Mouse (Mus musculus): ENCODE data around the gene Lars2. TPM values are rescaled to one million over a fixed set of nuclear protein-coding genes. Genes with fewer than 3 reads are reported as not detected.
A peak's percentile ranks its signal among the peaks of the same experiment; 100 is the strongest.

Lars2 gene
- polyA plus RNA-seq, 1 experiment from 2014 or later, result 894 TPM

- Histone ChIP-seq H3K4me1 (peaks cover 49% of the 10 kb centered on the region), H3K9me3 (replicated peaks) (no peaks in the 10 kb centered on the region), H3K27me3 (no peaks in the 10 kb centered on the region), H3K4me2 (replicated peaks) (peak overlapping the region; percentile 89), H3K27ac (replicated peaks) (peak overlapping the region; percentile 84), H3K4me3 (replicated peaks) (peak overlapping the region; percentile 62), H3K36me3 (peaks cover 4% of the 10 kb centered on the region), H3K9ac (peak overlapping the region; percentile 70)
- ATAC-seq (ENCODE audit: insufficient number of reproducible peaks, low FRiP score, low TSS enrichment, low read depth), result no peak
- 12% methylated on average over 17 of the region's 17 CpGs for WGBS
Measured at GRCm38 (mm10) chr9:123479196-123479669, 112.5 kb downstream of the Lars2 start.

DNA sequence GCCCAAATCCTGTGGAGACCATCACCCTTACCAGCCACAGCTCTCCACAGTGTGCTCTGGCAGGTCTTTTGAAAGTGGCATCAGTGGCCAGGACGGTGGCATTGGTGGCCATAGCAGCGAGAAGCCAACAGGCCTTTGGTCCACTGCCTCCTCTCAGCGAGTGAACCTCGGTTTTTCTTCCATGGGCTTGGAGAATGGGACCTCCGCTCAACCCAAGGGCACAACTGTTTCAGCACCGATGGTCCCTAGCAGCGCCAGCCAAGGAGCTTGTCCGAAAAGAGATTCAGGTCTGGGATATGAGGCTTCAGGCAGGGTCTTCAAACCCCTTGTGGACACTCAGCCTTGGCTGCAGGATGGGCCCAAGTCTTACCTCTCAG lies 113.1 kb downstream of the Lars2 start:
- Histone ChIP-seq H3K4me1 (peaks cover 49% of the 10 kb centered on the region), H3K4me3 (replicated peaks) (peak overlapping the region; percentile 62), H3K4me2 (replicated peaks) (peak overlapping the region; percentile 89), H3K36me3 (peaks cover 4% of the 10 kb centered on the region), H3K9ac (peak overlapping the region; percentile 70; the same call in 1 of the 2 replicates), H3K27ac (replicated peaks) (no peak overlapping the region), H3K27me3 (no peaks in the 10 kb centered on the region), H3K9me3 (replicated peaks) (no peaks in the 10 kb centered on the region)
- ATAC-seq (ENCODE audit: insufficient number of reproducible peaks, low FRiP score, low TSS enrichment, low read depth), result no peak
- 83% methylated on average over 8 of the region's 8 CpGs for WGBS

DNA sequence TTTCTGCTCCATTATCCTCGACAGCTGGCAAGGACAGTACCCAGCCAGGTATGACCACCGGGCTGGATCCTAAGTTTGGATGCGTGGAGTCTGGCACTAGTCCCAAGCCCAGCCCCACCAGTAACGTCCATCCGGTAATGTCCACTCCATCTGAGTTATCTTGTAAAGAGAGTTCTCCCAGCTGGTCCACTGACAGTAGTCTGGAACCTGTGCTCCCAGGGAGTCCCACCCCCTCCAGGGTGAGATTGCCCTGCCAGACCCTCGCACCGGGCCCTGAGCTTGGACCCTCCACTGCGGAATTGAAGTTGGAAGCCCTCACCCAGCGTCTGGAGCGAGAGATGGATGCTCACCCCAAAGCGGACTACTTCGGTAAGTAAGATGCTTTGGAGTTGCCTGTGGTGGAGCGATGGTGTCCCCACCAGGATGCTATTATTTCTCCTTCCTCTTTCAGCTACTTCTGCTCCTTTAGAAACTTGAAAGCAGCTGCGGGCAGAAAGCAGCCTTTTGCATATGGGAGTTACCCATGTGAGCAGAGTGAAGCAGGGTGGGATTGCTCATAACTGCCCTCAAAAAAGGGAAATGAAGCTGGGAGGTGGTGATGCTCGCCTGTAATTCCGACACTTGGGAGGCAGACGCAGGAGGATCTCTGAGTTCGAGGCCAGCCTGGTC lies 113.7 kb downstream of the Lars2 start:
- Histone ChIP-seq H3K4me2 (replicated peaks) (peak overlapping the region; percentile 89), H3K9me3 (replicated peaks) (no peaks in the 10 kb centered on the region), H3K4me1 (peaks cover 49% of the 10 kb centered on the region), H3K27ac (replicated peaks) (no peak overlapping the region), H3K9ac (no peak overlapping the region), H3K36me3 (peaks cover 4% of the 10 kb centered on the region), H3K4me3 (replicated peaks) (peak overlapping the region; percentile 62), H3K27me3 (no peaks in the 10 kb centered on the region)
- WGBS, result 69% methylated on average over 18 of the region's 18 CpGs
- ATAC-seq (ENCODE audit: insufficient number of reproducible peaks, low FRiP score, low TSS enrichment, low read depth), result no peak

- Histone ChIP-seq H3K9ac (no peak overlapping the region), H3K4me1 (peaks cover 49% of the 10 kb centered on the region), H3K9me3 (replicated peaks) (no peaks in the 10 kb centered on the region), H3K36me3 (peaks cover 4% of the 10 kb centered on the region), H3K27me3 (no peaks in the 10 kb centered on the region), H3K4me3 (replicated peaks) (peak overlapping the region; percentile 62), H3K4me2 (replicated peaks) (peak overlapping the region; percentile 89), H3K27ac (replicated peaks) (no peak overlapping the region)
- no peak for ATAC-seq (ENCODE audit: insufficient number of reproducible peaks, low FRiP score, low TSS enrichment, low read depth)
- WGBS, result 53% methylated on average over 7 of the region's 7 CpGs
Measured at GRCm38 (mm10) chr9:123481136-123481535, 114.4 kb downstream of the Lars2 start.

GRCm38 (mm10) chr9:123483598-123483997 lies 116.9 kb downstream of the Lars2 start:
- WGBS, result 89% methylated on average over 1 of the region's 1 CpGs
- peak overlapping the region; percentile 24; the same call in 1 of the 2 replicates for H3K4me2 ChIP-seq (replicated peaks)
- no peaks in the 10 kb centered on the region for H3K9me3 ChIP-seq (replicated peaks)
- peaks cover 58% of the 10 kb centered on the region for H3K4me1 ChIP-seq
- ATAC-seq (ENCODE audit: insufficient number of reproducible peaks, low FRiP score, low TSS enrichment, low read depth), result no peak
- peaks cover 9% of the 10 kb centered on the region for H3K36me3 ChIP-seq
- no peaks in the 10 kb centered on the region for H3K27me3 ChIP-seq
- H3K9ac ChIP-seq, result no peak overlapping the region
- H3K27ac ChIP-seq (replicated peaks), result no peak overlapping the region
- no peak overlapping the region for H3K4me3 ChIP-seq (replicated peaks)

DNA sequence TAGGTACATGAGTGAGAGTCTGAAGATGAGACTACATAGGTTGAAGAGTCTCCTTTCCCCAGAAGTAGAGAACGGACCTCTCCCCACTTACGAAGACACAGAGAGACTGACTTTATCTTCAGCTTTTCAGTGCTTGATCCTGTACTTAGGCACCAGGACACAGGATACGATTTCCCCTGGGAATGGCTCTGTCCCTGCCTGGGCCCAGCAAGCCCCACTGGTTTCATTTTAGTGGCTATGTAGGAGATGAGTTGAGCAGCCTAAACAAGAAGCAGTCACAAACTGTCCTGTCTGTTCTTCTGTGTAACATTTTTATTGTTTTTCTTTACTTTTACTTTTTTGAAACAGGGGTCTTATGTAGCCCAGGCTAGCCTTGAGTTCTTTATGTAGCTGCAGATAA lies 118.1 kb downstream of the Lars2 start:
- 87% methylated on average over 3 of the region's 3 CpGs for WGBS
- Histone ChIP-seq H3K9me3 (replicated peaks) (no peaks in the 10 kb centered on the region), H3K9ac (no peak overlapping the region), H3K4me2 (replicated peaks) (no peak overlapping the region), H3K4me3 (replicated peaks) (no peak overlapping the region), H3K4me1 (peaks cover 61% of the 10 kb centered on the region), H3K27me3 (no peaks in the 10 kb centered on the region), H3K36me3 (peaks cover 10% of the 10 kb centered on the region), H3K27ac (replicated peaks) (no peak overlapping the region)
- no peak for ATAC-seq (ENCODE audit: insufficient number of reproducible peaks, low FRiP score, low TSS enrichment, low read depth)

- H3K4me1 ChIP-seq, result peaks cover 61% of the 10 kb centered on the region
- H3K4me2 ChIP-seq (replicated peaks), result no peak overlapping the region
- no peak overlapping the region for H3K4me3 ChIP-seq (replicated peaks)
- no peaks in the 10 kb centered on the region for H3K27me3 ChIP-seq
- H3K9me3 ChIP-seq (replicated peaks), result no peaks in the 10 kb centered on the region
- no peak overlapping the region for H3K9ac ChIP-seq
- no peak for ATAC-seq (ENCODE audit: insufficient number of reproducible peaks, low FRiP score, low TSS enrichment, low read depth)
- 86% methylated on average over 4 of the region's 4 CpGs for WGBS
- H3K36me3 ChIP-seq, result peaks cover 10% of the 10 kb centered on the region
- H3K27ac ChIP-seq (replicated peaks), result no peak overlapping the region
Measured at GRCm38 (mm10) chr9:123485561-123485960, 118.8 kb downstream of the Lars2 start.

DNA sequence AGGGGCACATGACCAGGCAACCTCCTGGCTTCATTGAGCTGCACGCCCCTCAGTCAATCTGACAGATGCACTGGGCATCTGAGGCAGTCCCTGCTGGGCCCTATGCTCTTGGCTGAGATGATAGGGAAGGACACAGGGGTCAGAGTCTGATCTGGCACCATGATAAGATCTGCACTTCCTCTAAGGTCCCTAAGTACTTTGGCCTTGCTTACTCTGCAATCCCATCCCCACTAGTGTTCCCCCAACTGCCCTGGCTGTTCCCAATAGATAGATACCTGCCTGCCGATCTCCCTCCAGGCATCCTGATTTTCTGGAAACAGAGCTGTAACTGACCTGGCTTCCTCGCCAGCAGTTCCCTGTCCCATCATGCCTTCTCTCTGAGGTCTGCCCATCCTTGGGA lies 119.9 kb downstream of the Lars2 start:
- Histone ChIP-seq H3K4me1 (peaks cover 60% of the 10 kb centered on the region), H3K9ac (no peak overlapping the region), H3K27ac (replicated peaks) (no peak overlapping the region; the same call in 1 of the 2 replicates), H3K4me2 (replicated peaks) (no peak overlapping the region), H3K27me3 (no peaks in the 10 kb centered on the region), H3K9me3 (replicated peaks) (no peaks in the 10 kb centered on the region), H3K4me3 (replicated peaks) (no peak overlapping the region), H3K36me3 (peaks cover 10% of the 10 kb centered on the region)
- 62% methylated on average over 3 of the region's 3 CpGs for WGBS
- ATAC-seq (ENCODE audit: insufficient number of reproducible peaks, low FRiP score, low TSS enrichment, low read depth), result no peak

GRCm38 (mm10) chr9:123489073-123489472 lies 122.3 kb downstream of the Lars2 start:
- H3K9me3 ChIP-seq (replicated peaks), result no peaks in the 10 kb centered on the region
- H3K9ac ChIP-seq, result no peak overlapping the region
- WGBS, result 62% methylated on average over 2 of the region's 2 CpGs
- H3K27me3 ChIP-seq, result no peaks in the 10 kb centered on the region
- H3K4me3 ChIP-seq (replicated peaks), result no peak overlapping the region
- H3K4me1 ChIP-seq, result peaks cover 52% of the 10 kb centered on the region
- ATAC-seq (ENCODE audit: insufficient number of reproducible peaks, low FRiP score, low TSS enrichment, low read depth), result no peak
- H3K27ac ChIP-seq (replicated peaks), result 0 out of 2 replicates have a peak overlapping the region, but pooled peaks have one; percentile 12
- H3K36me3 ChIP-seq, result 0 out of 2 replicates have a peak, but pooled peaks cover 5% of the 10 kb centered on the region
- no peak overlapping the region for H3K4me2 ChIP-seq (replicated peaks)

GRCm38 (mm10) chr9:123489727-123490343 lies 123.1 kb downstream of the Lars2 start:
- ATAC-seq (ENCODE audit: insufficient number of reproducible peaks, low FRiP score, low TSS enrichment, low read depth), result no peak
- 53% methylated on average over 9 of the region's 9 CpGs for WGBS

GRCm38 (mm10) chr9:123490930-123491329 lies 124.2 kb downstream of the Lars2 start:
- Histone ChIP-seq H3K27ac (replicated peaks) (peak overlapping the region; percentile 55; the same call in 1 of the 2 replicates), H3K4me2 (replicated peaks) (no peak overlapping the region), H3K27me3 (no peaks in the 10 kb centered on the region), H3K4me3 (replicated peaks) (no peak overlapping the region), H3K4me1 (peaks cover 59% of the 10 kb centered on the region), H3K9ac (no peak overlapping the region), H3K9me3 (replicated peaks) (no peaks in the 10 kb centered on the region), H3K36me3 (0 out of 2 replicates have a peak, but pooled peaks cover 5% of the 10 kb centered on the region)
- ATAC-seq (ENCODE audit: insufficient number of reproducible peaks, low FRiP score, low TSS enrichment, low read depth), result 0 out of 2 replicates have a peak, but pooled peaks have one; percentile 53
- WGBS, result 36% methylated on average over 5 of the region's 5 CpGs

More at GRCm38 (mm10) chr9:123489727-123490343, 123.1 kb downstream of the Lars2 start:
- Histone ChIP-seq H3K36me3 (0 out of 2 replicates have a peak, but pooled peaks cover 5% of the 10 kb centered on the region), H3K4me1 (peaks cover 52% of the 10 kb centered on the region), H3K4me2 (replicated peaks) (no peak overlapping the region), H3K9ac (no peak overlapping the region), H3K27me3 (no peaks in the 10 kb centered on the region), H3K4me3 (replicated peaks) (no peak overlapping the region), H3K27ac (replicated peaks) (peak overlapping the region; percentile 12), H3K9me3 (replicated peaks) (no peaks in the 10 kb centered on the region)
